Mouse (Mus musculus): ENCODE data around the gene Igll1. TPM values are rescaled to one million over a fixed set of nuclear protein-coding genes. Genes with fewer than 3 reads are reported as not detected.

The Igll1 gene
- total RNA-seq, 2 experiments from 2014 or later, result 1.2 TPM; not detected in 1

DNA sequence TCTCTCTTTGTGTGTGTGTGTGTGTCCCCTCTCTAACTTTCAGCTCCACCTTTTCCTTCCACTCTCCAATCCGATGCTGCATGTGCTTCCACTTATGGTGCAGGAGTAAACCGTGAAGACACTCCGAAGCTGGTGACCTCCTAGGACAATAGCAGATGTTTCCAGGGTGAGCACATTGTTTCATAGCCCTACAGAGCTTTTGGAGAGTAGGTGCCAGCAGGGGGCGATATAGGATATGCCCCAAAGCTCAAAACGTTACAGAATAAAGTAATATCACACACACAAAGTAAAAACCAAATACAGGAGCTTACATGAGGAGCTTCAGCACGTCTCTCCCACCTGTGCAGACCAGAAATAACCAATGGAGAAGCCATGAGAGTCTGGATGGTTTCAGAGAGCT is 8.9 kb downstream of the Igll1 start:
- DNase-seq, result peak; percentile 49

GRCm38 (mm10) chr16:16852411-16852810 is 11.4 kb downstream of the Igll1 start:
- DNase-seq, result no peak

DNA sequence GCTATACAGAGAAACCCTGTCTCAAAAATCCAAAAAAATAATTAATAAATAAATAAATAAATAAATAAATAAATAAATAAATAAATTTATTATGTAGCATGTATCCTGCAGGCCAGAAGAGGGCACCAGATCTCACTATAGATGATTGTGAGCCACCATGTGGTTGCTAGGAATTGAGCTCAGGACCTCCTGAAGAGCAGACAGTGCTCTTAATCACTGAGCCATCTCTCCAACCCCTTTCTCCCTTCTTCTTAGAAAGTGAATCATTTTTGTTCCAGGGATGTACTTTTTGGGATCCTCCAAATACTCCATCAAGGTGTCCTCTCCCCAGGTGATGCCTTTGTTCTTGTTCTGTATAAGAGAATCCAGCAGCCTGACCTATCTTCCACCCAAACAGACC is 14.6 kb downstream of the Igll1 start:
- DNase-seq, result no peak

DNA sequence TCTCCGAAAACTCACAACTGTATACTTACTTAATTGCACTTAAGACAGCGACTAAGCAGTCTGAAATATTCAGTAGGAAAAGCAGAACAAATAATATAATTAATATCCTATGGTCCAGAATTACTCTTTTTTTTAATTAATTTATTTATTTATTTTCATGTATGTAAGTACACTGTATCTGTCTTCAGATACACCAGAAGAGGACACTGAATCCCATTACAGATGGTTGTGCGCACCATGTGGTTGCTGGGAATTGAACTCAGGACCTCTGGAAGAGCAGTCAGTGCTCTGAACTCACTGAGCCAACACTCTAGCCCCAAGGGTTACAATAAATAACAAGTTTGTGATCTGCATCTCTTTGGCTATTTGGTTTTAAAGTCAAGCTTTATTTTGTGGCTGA is 34.1 kb downstream of the Igll1 start:
- no peak for DNase-seq

DNA sequence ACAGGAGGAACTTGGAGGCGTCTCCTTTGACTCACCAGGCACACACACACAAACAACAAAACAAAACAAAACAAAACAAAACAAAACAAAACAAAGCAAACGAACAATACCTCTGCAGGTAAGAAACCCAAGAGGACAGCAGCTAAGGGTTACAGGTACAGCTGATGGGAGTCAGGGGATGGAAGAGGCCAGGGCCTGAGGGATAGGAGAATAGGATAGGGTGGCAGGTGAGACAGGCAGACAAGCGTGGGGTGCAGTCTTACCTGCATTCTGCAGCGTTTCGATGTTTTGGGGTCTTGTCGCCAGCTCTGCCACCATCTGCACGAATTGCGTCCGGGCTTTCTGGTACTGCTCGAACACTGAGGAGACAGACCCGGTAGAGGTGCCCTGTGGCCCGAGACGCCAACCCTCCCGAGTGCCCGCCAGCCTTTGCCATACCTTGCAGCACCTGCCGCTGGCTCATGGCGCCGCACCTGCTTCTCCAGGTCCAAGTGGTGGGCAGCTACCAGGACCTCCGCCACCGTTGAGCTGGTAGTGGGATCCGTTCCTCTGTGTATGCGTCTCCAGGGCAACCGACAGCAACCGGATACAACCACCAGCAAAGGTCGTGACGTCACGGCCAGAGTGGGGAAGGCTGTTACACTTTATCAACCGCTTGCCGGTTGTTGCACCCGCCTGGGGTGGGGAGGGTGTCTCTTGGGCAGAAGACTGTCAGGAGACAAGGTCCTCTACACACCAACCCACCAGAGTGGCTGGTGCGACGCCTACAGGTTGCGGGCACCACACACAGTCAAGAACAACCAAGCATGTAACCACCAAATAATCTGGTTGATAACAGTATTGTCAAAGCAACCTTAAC is 34.8 kb downstream of the Igll1 start, which contains the start of gene Spag6l:
TSS of gene Spag6l (minus strand) at position 700 of the 859 bp plus-strand sequence.
- DNase-seq, result peak; percentile 14

- DNase-seq, result no peak
Observed at GRCm38 (mm10) chr16:16826223-16826622, 37.6 kb downstream of the Igll1 start.

GRCm38 (mm10) chr16:16825476-16825875 is 38.3 kb downstream of the Igll1 start:
- no peak for DNase-seq

Other genes with a start within 250 kb of the Igll1 start
- not detected for gene Olfr19, start 187.6 kb downstream of the Igll1 start, total RNA-seq (2021)
- gene Spag6l, start 34.5 kb downstream of the Igll1 start, total RNA-seq (2021), result not detected
- 10 to 100 TPM; 20.4 to 28.5 TPM for gene Top3b, start 6.8 kb upstream of the Igll1 start, total RNA-seq (2021)
- gene Vpreb1, start 6.9 kb upstream of the Igll1 start, total RNA-seq (2021), result under 1 TPM in 1 of 2 experiments, not detected in 1; 0.72 TPM
- 10 to 100 TPM; 18.4 to 24.9 TPM for gene Ppm1f, start 32.5 kb upstream of the Igll1 start, total RNA-seq (2021)
- 100 to 1,000 TPM; 107 to 114 TPM for gene Mapk1, start 119.4 kb upstream of the Igll1 start, total RNA-seq (2021)
- gene Ypel1, start 205.7 kb upstream of the Igll1 start, total RNA-seq (2021), result 1 to 10 TPM; 1.6 to 3.1 TPM
- 10 to 100 TPM; 31.4 to 39.7 TPM for gene Ppil2, start 247.3 kb upstream of the Igll1 start, total RNA-seq (2021)

Data from gastrocnemius, postnatal 10 days (tissue).